Mouse (Mus musculus): Measurements from ENCODE around the gene Ankrd33b. TPM values are rescaled to one million over a fixed set of nuclear protein-coding genes. Genes with fewer than 3 reads are reported as not detected.
A peak's percentile ranks its signal among the peaks of the same experiment; 100 is the strongest.

Gene Ankrd33b
- total and polyA plus RNA-seq, 3 experiments = 50.0 to 69.6 (median 60.3) TPM

- H3K4me3 ChIP-seq (replicated peaks in 1 of 3; ENCODE audit: low read depth in 2 of 3, low read length in 2 of 3, poor library complexity in 1 of 3) = no peak overlapping the region
- no peak overlapping the region for H3K27ac ChIP-seq (ENCODE audit: insufficient read depth, low read depth)
- dilution Hi-C loops (cut with MboI; ENCODE audit: extremely low pct_ligation_motif_present, extremely low pct_unique_long_range_greater_than_20kb, low sequenced_read_pairs) (no loop called here), in situ Hi-C loops (cut with MboI; ENCODE audit: low pct_ligation_motif_present, low pct_unique_long_range_greater_than_20kb, low sequenced_read_pairs) (loop anchor here (5.0 to 25.0 kb wide), 3 partner anchors 108 to 450 kb away; no protein-coding TSS in a partner anchor)
- H3K27me3 ChIP-seq (replicated peaks) = no peaks in the 10 kb centered on the region
- TF ChIP-seq GABPA (IDR thresholded peaks at IDR 0.05; ENCODE audit: insufficient replicate concordance, low read depth, low read length) = no peak
- no peak for TF ChIP-seq BHLHE40 (IDR thresholded peaks at IDR 0.05; ENCODE audit: low read depth, low read length)
- no peak for TF ChIP-seq NRF1 (IDR thresholded peaks at IDR 0.05; ENCODE audit: low read depth, low read length)
- no peak for TF ChIP-seq PAX5 (IDR thresholded peaks at IDR 0.05; ENCODE audit: low read length)
- no peak for TF ChIP-seq ELF1 (IDR thresholded peaks at IDR 0.05; ENCODE audit: low read depth, low read length)
- no peak for TF ChIP-seq ZMIZ1 (IDR thresholded peaks at IDR 0.05; ENCODE audit: low read depth, low read length)
- TF ChIP-seq E2F4 (IDR thresholded peaks at IDR 0.05; ENCODE audit: insufficient replicate concordance, low read depth, low read length) = no peak
- no peak for TF ChIP-seq USF2 (conservative IDR thresholded peaks at IDR 0.05; ENCODE audit: low read depth, low read length)
- no peak for TF ChIP-seq ZC3H11A (IDR thresholded peaks at IDR 0.05; ENCODE audit: low read depth, low read length)
- no peak for TF ChIP-seq UBTF (IDR thresholded peaks at IDR 0.05; ENCODE audit: low read depth, low read length)
- TF ChIP-seq RAD21 (IDR thresholded peaks at IDR 0.05; ENCODE audit: low read depth, low read length) = no peak
- no peak for TF ChIP-seq SMC3 (IDR thresholded peaks at IDR 0.05; ENCODE audit: low read depth, low read length)
- no peak for TF ChIP-seq ZNF384 (IDR thresholded peaks at IDR 0.05; ENCODE audit: low read depth, low read length)
- TF ChIP-seq MYC (IDR thresholded peaks at IDR 0.05; ENCODE audit: low read depth, low read length) = no peak
- no peak overlapping the region for H3K9ac ChIP-seq (ENCODE audit: insufficient read depth, low read depth)
- peaks cover 3% of the 10 kb centered on the region for H3K9me3 ChIP-seq (replicated peaks; ENCODE audit: low read length)
- H3K36me3 ChIP-seq (replicated peaks in 1 of 2; ENCODE audit: control insufficient read depth in 1 of 2, insufficient read depth in 1 of 2, low read length in 1 of 2) = peaks cover 0 to 32% of the 10 kb centered on the region in 2 experiments
- no peaks in the 10 kb centered on the region for H3K79me2 ChIP-seq (replicated peaks; ENCODE audit: control insufficient read depth, extremely low read depth, insufficient read depth, poor library complexity, severe bottlenecking)
- H3K4me2 ChIP-seq (ENCODE audit: insufficient read depth, low read depth, poor library complexity, severe bottlenecking) = no peak overlapping the region
- no peak for DNase-seq (ENCODE audit: extremely low read depth)
- peaks cover 46 to 83% of the 10 kb centered on the region in 2 experiments for H3K4me1 ChIP-seq (ENCODE audit: control insufficient read depth in 1 of 2, insufficient read depth in 2 of 2)
Measured at GRCm38 (mm10) chr15:31262361-31262760, 105.2 kb downstream of the Ankrd33b start.

GRCm38 (mm10) chr15:31261094-31261493, 106.4 kb downstream of the Ankrd33b start:
- no peak for DNase-seq (ENCODE audit: extremely low read depth)
- Histone ChIP-seq H3K9me3 (replicated peaks; ENCODE audit: low read length) (peaks cover 3% of the 10 kb centered on the region), H3K27me3 (replicated peaks) (no peaks in the 10 kb centered on the region), H3K79me2 (replicated peaks; ENCODE audit: control insufficient read depth, extremely low read depth, insufficient read depth, poor library complexity, severe bottlenecking) (no peaks in the 10 kb centered on the region), H3K4me2 (ENCODE audit: insufficient read depth, low read depth, poor library complexity, severe bottlenecking) (peak overlapping the region; percentile 48; the same call in 1 of the 2 replicates), H3K36me3 (replicated peaks in 1 of 2; ENCODE audit: control insufficient read depth in 1 of 2, insufficient read depth in 1 of 2, low read length in 1 of 2) (peaks cover 0 to 36% of the 10 kb centered on the region in 2 experiments), H3K9ac (ENCODE audit: insufficient read depth, low read depth) (no peak overlapping the region), H3K4me1 (ENCODE audit: control insufficient read depth in 1 of 2, insufficient read depth in 2 of 2) (peaks cover 47 to 83% of the 10 kb centered on the region in 2 experiments), H3K27ac (ENCODE audit: insufficient read depth, low read depth) (no peak overlapping the region), H3K4me3 (replicated peaks in 1 of 3; ENCODE audit: low read depth in 2 of 3, low read length in 2 of 3, poor library complexity in 1 of 3) (no peak overlapping the region)
- dilution Hi-C loops (cut with MboI; ENCODE audit: extremely low pct_ligation_motif_present, extremely low pct_unique_long_range_greater_than_20kb, low sequenced_read_pairs) = no loop called here
- in situ Hi-C loops (cut with MboI; ENCODE audit: low pct_ligation_motif_present, low pct_unique_long_range_greater_than_20kb, low sequenced_read_pairs) = loop anchor here (5.0 to 25.0 kb wide), 3 partner anchors 106 to 449 kb away; no protein-coding TSS in a partner anchor
- TF ChIP-seq ZKSCAN1 (IDR thresholded peaks at IDR 0.05; ENCODE audit: borderline replicate concordance, low read depth, low read length) = no peak
- no peak for TF ChIP-seq RCOR1 (conservative IDR thresholded peaks at IDR 0.05; ENCODE audit: low read depth, low read length)
- TF ChIP-seq NRF1 (IDR thresholded peaks at IDR 0.05; ENCODE audit: low read depth, low read length) = no peak
- peak; percentile 74 for TF ChIP-seq CHD2 (IDR thresholded peaks at IDR 0.05; ENCODE audit: low read length)
- TF ChIP-seq UBTF (IDR thresholded peaks at IDR 0.05; ENCODE audit: low read depth, low read length) = no peak
- TF ChIP-seq POLR2A (IDR thresholded peaks at IDR 0.05; ENCODE audit: low read depth, low read length) = no peak
- no peak for TF ChIP-seq MAX (IDR thresholded peaks at IDR 0.05; ENCODE audit: low read length)
- TF ChIP-seq USF2 (conservative IDR thresholded peaks at IDR 0.05; ENCODE audit: low read depth, low read length) = no peak
- TF ChIP-seq POLR2AphosphoS2 (IDR thresholded peaks at IDR 0.05; ENCODE audit: low read depth, low read length) = no peak
- TF ChIP-seq USF1 (IDR thresholded peaks at IDR 0.05; ENCODE audit: low read depth, low read length) = no peak
- no peak for TF ChIP-seq ZNF384 (IDR thresholded peaks at IDR 0.05; ENCODE audit: low read depth, low read length)
- peak; percentile 32; the same call in 1 of the 2 replicates for TF ChIP-seq MAZ (IDR thresholded peaks at IDR 0.05; ENCODE audit: low read depth, low read length)
- TF ChIP-seq TBP (conservative IDR thresholded peaks at IDR 0.05; ENCODE audit: low read depth, low read length) = no peak
- no peak; the same call in 1 of the 2 replicates for TF ChIP-seq ELF1 (IDR thresholded peaks at IDR 0.05; ENCODE audit: low read depth, low read length)
- no peak for TF ChIP-seq GABPA (IDR thresholded peaks at IDR 0.05; ENCODE audit: insufficient replicate concordance, low read depth, low read length)
- TF ChIP-seq NELFE (IDR thresholded peaks at IDR 0.05; ENCODE audit: low read depth, low read length) = no peak
- TF ChIP-seq JUN (IDR thresholded peaks at IDR 0.05; ENCODE audit: insufficient read depth, low read depth, low read length) = no peak
- no peak for TF ChIP-seq CHD1 (IDR thresholded peaks at IDR 0.05; ENCODE audit: low read depth, low read length)
- no peak for TF ChIP-seq SMC3 (IDR thresholded peaks at IDR 0.05; ENCODE audit: low read depth, low read length)
- TF ChIP-seq MEF2A (IDR thresholded peaks at IDR 0.05; ENCODE audit: borderline replicate concordance, low read depth, low read length) = peak; percentile 79; the same call in 1 of the 2 replicates
- 0 out of 2 replicates have a peak, but pooled peaks have one; percentile 11 for TF ChIP-seq KAT2A (IDR thresholded peaks at IDR 0.05; ENCODE audit: insufficient replicate concordance, low read length)
- TF ChIP-seq TCF12 (IDR thresholded peaks at IDR 0.05; ENCODE audit: low read depth, low read length) = peak; percentile 68; the same call in 1 of the 2 replicates
- no peak for TF ChIP-seq RAD21 (IDR thresholded peaks at IDR 0.05; ENCODE audit: low read depth, low read length)
- no peak for TF ChIP-seq ZMIZ1 (IDR thresholded peaks at IDR 0.05; ENCODE audit: low read depth, low read length)
- TF ChIP-seq HCFC1 (IDR thresholded peaks at IDR 0.05; ENCODE audit: low read depth, low read length) = no peak
- no peak for TF ChIP-seq CTCF (conservative IDR thresholded peaks at IDR 0.05 in 1 of 2, IDR thresholded peaks at IDR 0.05 in 1 of 2; ENCODE audit: low read depth in 2 of 2, low read length in 2 of 2)
